Mouse (Mus musculus) lung, postnatal 10 days (tissue): ENCODE data around the gene C1qtnf12.

Experiments used
- DNase-seq: peaks from one replicate; pipeline ENCODE4 v3.0.0; 2021

Gene C1qtnf12

GRCm38 (mm10) chr4:156004109-156004508, 42.0 kb downstream of the C1qtnf12 start:
- no peak for DNase-seq

DNA sequence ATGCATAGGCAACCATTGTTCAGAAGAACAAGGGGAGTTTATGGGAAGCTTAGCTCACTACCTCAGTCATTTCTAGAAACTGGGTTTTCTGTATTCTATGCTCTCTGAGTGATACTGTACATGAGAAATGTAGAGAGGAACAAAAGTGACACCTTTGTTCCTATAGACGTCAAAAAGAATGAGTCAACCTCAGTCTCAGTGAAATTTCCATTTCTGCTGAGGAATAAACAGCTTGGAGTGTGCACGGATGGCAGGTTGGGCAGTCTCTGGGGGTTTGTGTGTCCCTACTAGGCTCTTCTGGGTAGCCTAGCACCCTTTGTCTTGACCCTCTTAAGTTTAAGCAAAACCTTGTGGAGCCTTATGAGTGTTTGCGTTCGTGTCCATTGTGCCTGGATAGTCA, 46.3 kb downstream of the C1qtnf12 start:
- DNase-seq, result no peak

DNA sequence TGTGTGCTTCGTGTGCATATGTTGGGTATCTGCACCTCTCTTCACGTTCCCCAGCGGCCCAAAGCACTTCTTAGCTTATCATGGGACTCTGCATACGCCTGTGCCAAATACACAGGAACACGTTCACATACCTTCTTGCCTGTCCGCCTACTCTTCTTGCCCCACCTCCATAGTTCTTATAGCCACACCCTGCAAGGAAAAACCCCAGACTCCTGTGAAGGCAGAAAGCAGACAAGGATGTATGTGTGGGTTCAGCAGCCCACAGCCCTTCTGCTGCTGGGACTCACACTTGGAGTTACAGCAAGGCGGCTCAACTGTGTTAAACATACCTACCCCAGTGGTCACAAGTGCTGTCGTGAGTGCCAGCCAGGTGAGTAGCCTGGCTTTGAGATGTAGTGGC, 51.5 kb downstream of the C1qtnf12 start, which contains the start of gene Tnfrsf4:
Tnfrsf4 (plus strand) TSS at position 207 of the 400 bp plus-strand sequence.
- no peak for DNase-seq

DNA sequence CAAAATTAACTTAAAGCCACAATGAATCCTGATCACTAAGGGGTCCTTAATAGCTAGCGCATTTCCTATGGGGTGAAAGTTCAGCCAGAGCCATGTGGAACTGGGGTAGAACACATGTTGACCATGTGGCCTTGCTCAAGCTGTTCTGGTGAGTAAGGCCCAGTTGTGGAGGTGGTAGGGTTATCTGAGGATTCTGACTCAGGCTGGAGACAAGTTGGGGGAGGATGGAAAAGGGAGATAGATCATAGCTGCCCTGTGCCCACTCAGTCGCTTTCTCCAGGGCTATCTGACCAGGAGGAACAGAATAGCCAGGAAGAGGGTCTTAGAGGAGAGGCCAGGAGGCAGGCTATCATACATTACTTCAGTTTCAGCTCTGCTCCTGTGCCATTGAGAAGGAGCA, 52.3 kb downstream of the C1qtnf12 start:
- no peak for DNase-seq
